Mouse (Mus musculus) kidney, postnatal 0 days (tissue): ENCODE results near the gene Irf6. TPM values are rescaled to one million over a fixed set of nuclear protein-coding genes. Genes with fewer than 3 reads are reported as not detected.

Experiments
- ATAC-seq: fragments of 200-750 bp; cut with Nextera tagmentation; replicated peaks from 2 replicates; pipeline ENCODE4 v1.8.0; 2017; ENCODE audit warnings: low read depth, moderate number of reproducible peaks, moderate TSS enrichment, moderate library complexity; ENCODE audit not compliant: low FRiP score
- DNase-seq: peaks from one replicate; pipeline ENCODE4 v3.0.0-alpha.2; 2016; ENCODE audit warnings: low spot score
- H3K27ac ChIP-seq: fragments of 300-500 bp; sonication (generic); 2 replicates; pipeline ENCODE4 v1.5.1; 2014; ENCODE audit warnings: mild to moderate bottlenecking
- H3K27me3 ChIP-seq: fragments of 300-500 bp; sonication (generic); 2 replicates; pipeline ENCODE4 v1.6.1; 2014; ENCODE audit warnings: low read length, mixed read lengths; ENCODE audit not compliant: insufficient read depth
- H3K36me3 ChIP-seq: fragments of 300-500 bp; sonication (generic); 2 replicates; pipeline ENCODE4 v1.6.1; 2014; ENCODE audit warnings: low read length, mixed read lengths; ENCODE audit not compliant: insufficient read depth
- H3K4me1 ChIP-seq: fragments of 300-500 bp; sonication (generic); replicated peaks from 2 replicates; pipeline ENCODE4 v1.6.1; 2014; ENCODE audit warnings: antibody characterized with exemption, low read length, mixed read lengths; ENCODE audit not compliant: insufficient read depth
- H3K4me2 ChIP-seq: fragments of 300-500 bp; sonication (generic); 2 replicates; pipeline ENCODE4 v1.6.1; 2014; ENCODE audit warnings: mild to moderate bottlenecking, low read length, moderate library complexity, mixed read lengths
- H3K4me3 ChIP-seq: fragments of 300-500 bp; sonication (generic); replicated peaks from 2 replicates; pipeline ENCODE4 v1.5.1; 2014; ENCODE audit warnings: low read depth, low read length
- H3K9ac ChIP-seq: fragments of 300-500 bp; sonication (generic); 2 replicates; pipeline ENCODE4 v1.6.1; 2014; ENCODE audit warnings: low read depth, low read length
- H3K9me3 ChIP-seq: fragments of 300-500 bp; sonication (generic); replicated peaks from 2 replicates; pipeline ENCODE4 v1.6.1; 2016; ENCODE audit warnings: low read length, inconsistent platforms, mixed read lengths
- CTCF ChIP-seq: IDR thresholded peaks from 2 replicates; pipeline ENCODE4 v1.5.1; 2016; ENCODE audit warnings: antibody characterized with exemption, low read depth, mild to moderate bottlenecking, moderate library complexity
- WGBS: fragments of 180-500 bp; shearing (Covaris S2); extraction: QIAGEN DNeasy Blood & Tissue Kit; methylation state at CpG from one replicate; pipeline ENCODE4 v1.1.7; 2014; 5-methylcytosine and 5-hydroxymethylcytosine counted together
- polyA plus RNA-seq: library from polyadenylated mRNA; unstranded; fragments of >200 nt; fragmentation: Nextera tagmentation; extraction: Ambion mirVana; gene quantifications from 2 replicates; pipeline ENCODE4 v1.2.1, GENCODE M21; 2015

The Irf6 gene
- polyA plus RNA-seq, 1 experiment from 2014 or later, result 17.3 TPM

- Histone ChIP-seq H3K4me3 (no peak overlapping the region), H3K9ac (no peak overlapping the region), H3K27ac (no peak overlapping the region), H3K9me3 (no peaks in the 10 kb centered on the region), H3K4me1 (no peaks in the 10 kb centered on the region), H3K36me3 (no peaks in the 10 kb centered on the region), H3K27me3 (no peaks in the 10 kb centered on the region), H3K4me2 (no peak overlapping the region)
- TF ChIP-seq CTCF, result no peak
- ATAC-seq (no peak), DNase-seq (no peak)
- 77% methylated on average over 3 of the region's 3 CpGs for WGBS
These were observed 63.1 kb downstream of the Irf6 start for GRCm38 (mm10) chr1:193216000-193216399.

GRCm38 (mm10) chr1:193220408-193220807, 67.5 kb downstream of the Irf6 start:
- Histone ChIP-seq H3K4me1 (no peaks in the 10 kb centered on the region), H3K27ac (no peak overlapping the region), H3K4me3 (no peak overlapping the region), H3K9ac (no peak overlapping the region), H3K9me3 (no peaks in the 10 kb centered on the region), H3K27me3 (no peaks in the 10 kb centered on the region), H3K36me3 (no peaks in the 10 kb centered on the region), H3K4me2 (no peak overlapping the region)
- 54% methylated on average over 5 of the region's 5 CpGs for WGBS
- no peak for TF ChIP-seq CTCF
- no peak for DNase-seq
- 0 out of 2 replicates have a peak, but pooled peaks have one; percentile 25 for ATAC-seq

Other genes starting within 250 kb of the Irf6 start
- 0.62 and 0.71 TPM in 2 replicates for gene Syt14, start 117.3 kb upstream of the Irf6 start, polyA plus RNA-seq
- 3.6 and 4.0 TPM in 2 replicates for gene Diexf, start 22.8 kb upstream of the Irf6 start, polyA plus RNA-seq
- gene A130010J15Rik, start 14.9 kb downstream of the Irf6 start, polyA plus RNA-seq, result 10.7 and 12.5 TPM in 2 replicates
- gene Traf3ip3, start 48.6 kb downstream of the Irf6 start, polyA plus RNA-seq, result 1.4 and 1.7 TPM in 2 replicates
- 1.6 and 1.9 TPM in 2 replicates for gene Lamb3, start 54.6 kb downstream of the Irf6 start, polyA plus RNA-seq
- 8.7 and 11.4 TPM in 2 replicates for gene Hsd11b1, start 111.0 kb downstream of the Irf6 start, polyA plus RNA-seq
- 47.6 and 48.9 TPM in 2 replicates for gene G0s2, start 120.1 kb downstream of the Irf6 start, polyA plus RNA-seq
- gene Camk1g, start 217.2 kb downstream of the Irf6 start, polyA plus RNA-seq, result 6.8 and 8.5 TPM in 2 replicates